Mouse (Mus musculus) megakaryocyte, adult 5-6 weeks (primary cell): ENCODE results near the gene Ovol3. TPM values are rescaled to one million over a fixed set of nuclear protein-coding genes. Genes with fewer than 3 reads are reported as not detected.
"Not testable (repeated sequence)": the region's sequence is repeated elsewhere in the genome, so short reads cannot be mapped to it uniquely, and the experiment has no call there.

Source experiments
- ATAC-seq: 2 replicates; pipeline ENCODE4 v1.8.0; 2016; ENCODE audit warnings: mild to moderate bottlenecking, inconsistent platforms; ENCODE audit not compliant: poor library complexity, severe bottlenecking
- total RNA-seq, 2 experiments: library from RNA; stranded (forward) in 1 of 2; stranded (reverse) in 1 of 2; fragments of 153-499, 151-499 nt in 1 of 2; fragments of 221-1000, 200-1000 nt in 1 of 2; gene quantifications; 2 replicates each; pipeline versions ENCODE4 v1.2.3 to v1.2.4; 2015 to 2017

The Ovol3 gene
- total RNA-seq, 2 experiments from 2014 or later, result not detected

GRCm38 (mm10) chr7:30231328-30231668 is 4.2 kb downstream of the Ovol3 start:
- ATAC-seq, result no peak

- no peak for ATAC-seq
These were observed 11.3 kb downstream of the Ovol3 start for GRCm38 (mm10) chr7:30224206-30224605.

GRCm38 (mm10) chr7:30222205-30222604 is 13.3 kb downstream of the Ovol3 start:
- no peak for ATAC-seq

- ATAC-seq, result no peak
These were observed 14.1 kb downstream of the Ovol3 start for GRCm38 (mm10) chr7:30221433-30221832.

GRCm38 (mm10) chr7:30220008-30220356 is 15.5 kb downstream of the Ovol3 start:
- peak; percentile 33; the same call in 1 of the 2 replicates for ATAC-seq

GRCm38 (mm10) chr7:30219293-30220007 is 16.1 kb downstream of the Ovol3 start:
- ATAC-seq, result peak; percentile 60

GRCm38 (mm10) chr7:30217277-30217676 is 18.2 kb downstream of the Ovol3 start:
- ATAC-seq, result no peak

GRCm38 (mm10) chr7:30216723-30217151 is 18.8 kb downstream of the Ovol3 start:
- ATAC-seq, result peak; percentile 87

GRCm38 (mm10) chr7:30215875-30216274 is 19.6 kb downstream of the Ovol3 start:
- no peak for ATAC-seq

- ATAC-seq, result no peak
These were observed 21.6 kb downstream of the Ovol3 start for GRCm38 (mm10) chr7:30213881-30214280.

- ATAC-seq, result no peak
These were observed 24.5 kb downstream of the Ovol3 start for GRCm38 (mm10) chr7:30211025-30211424.

- not testable (repeated sequence) for ATAC-seq
These were observed 29.2 kb downstream of the Ovol3 start for GRCm38 (mm10) chr7:30206364-30206763.

GRCm38 (mm10) chr7:30205383-30205782 is 30.1 kb downstream of the Ovol3 start:
- peak; percentile 94 for ATAC-seq

- ATAC-seq, result no peak
These were observed 31.1 kb downstream of the Ovol3 start for GRCm38 (mm10) chr7:30204380-30204779.

- no peak for ATAC-seq
These were observed 32.4 kb downstream of the Ovol3 start for GRCm38 (mm10) chr7:30202895-30203690.

- ATAC-seq, result not testable (repeated sequence)
These were observed 34.9 kb downstream of the Ovol3 start for GRCm38 (mm10) chr7:30200661-30201060.

- no peak for ATAC-seq
These were observed 35.3 kb downstream of the Ovol3 start for GRCm38 (mm10) chr7:30200200-30200599.

GRCm38 (mm10) chr7:30199498-30200139 is 35.9 kb downstream of the Ovol3 start:
- no peak for ATAC-seq

GRCm38 (mm10) chr7:30198481-30198971 is 37.0 kb downstream of the Ovol3 start, which contains the start of gene Capns1:
Gene Capns1, minus strand, starts transcription at chr7:30198811.
- peak; percentile 68 for ATAC-seq

GRCm38 (mm10) chr7:30197592-30198129 is 37.9 kb downstream of the Ovol3 start:
- ATAC-seq, result no peak

- no peak for ATAC-seq
These were observed 39.4 kb downstream of the Ovol3 start for GRCm38 (mm10) chr7:30196171-30196570.
